Comparison of ENCODE assay signal across 18 mouse cellular contexts in genomic region chr4:130576247-130576931, GRCm38 (mm10). TPM values are rescaled to one million over a fixed set of nuclear protein-coding genes. Genes with fewer than 3 reads are reported as not detected.
DNase-seq lines count a peak whose midpoint lies in the region; ATAC-seq lines count a peak whose summit lies in the region.
"Had no signal": no experiment of that assay in that cellular context is flagged by ENCODE, and none has a peak within 500 bp of the region (broad histone marks: within the 10 kb centered on the region; RNA-seq: fewer than 3 reads in every experiment).

No protein-coding gene starts in this region.

- no peaks in the 10 kb centered on the region for H3K36me3 ChIP-seq in heart, embryonic 12.5 days
- H3K36me3 ChIP-seq in macrophage (ENCODE audit: inconsistent target), result no peaks in the 10 kb centered on the region
- H3K36me3 ChIP-seq: forebrain, embryonic 15.5 days; limb, embryonic 12.5 days; neural tube, embryonic 13.5 days; stomach, embryonic 15.5 days had no signal

- H3K4me3 ChIP-seq in heart, embryonic 12.5 days, result no peak overlapping the region
- H3K4me3 ChIP-seq in macrophage (ENCODE audit: inconsistent target), result no peak overlapping the region
- H3K4me3 ChIP-seq: forebrain, embryonic 15.5 days; layer of hippocampus, adult 2 months; left cerebral cortex, adult 2 months; limb, embryonic 12.5 days; neural tube, embryonic 13.5 days; stomach, embryonic 15.5 days had no signal

- no peaks in the 10 kb centered on the region for H3K79me2 ChIP-seq in macrophage (ENCODE audit: inconsistent target)

- peaks cover 28% of the 10 kb centered on the region for H3K4me1 ChIP-seq in heart, embryonic 12.5 days (replicated peaks)

- H3K9me3 ChIP-seq in heart, embryonic 12.5 days (replicated peaks), result no peaks in the 10 kb centered on the region
- H3K9me3 ChIP-seq: forebrain, embryonic 15.5 days; limb, embryonic 12.5 days; neural tube, embryonic 13.5 days; stomach, embryonic 15.5 days had no signal

- no peak for ATAC-seq in heart, embryonic 12.5 days (ENCODE audit: insufficient number of reproducible peaks, low FRiP score)
- ATAC-seq: forebrain, embryonic 15.5 days had no signal

- H3K27me3 ChIP-seq in heart, embryonic 12.5 days (replicated peaks), result 0 out of 2 replicates have a peak, but pooled peaks cover 6% of the 10 kb centered on the region
- H3K27me3 ChIP-seq: forebrain, embryonic 15.5 days; limb, embryonic 12.5 days had no signal

- 43% methylated on average over 13 of the region's 13 CpGs for WGBS in heart, embryonic 12.5 days
- 55% methylated on average over 13 of the region's 13 CpGs for WGBS in macrophage (ENCODE audit: missing documents)

- peak; percentile 25 for DNase-seq in heart, postnatal 4 days
- DNase-seq in ovary, adult 18-20 months (ENCODE audit: low spot score), result peak; percentile 18
- DNase-seq in ovary, postnatal 10 days (ENCODE audit: low spot score), result no peak
- DNase-seq in NIH3T3 (ENCODE audit: low read depth), result peak; percentile 74
- no peak for DNase-seq in cerebellum, adult 8-10 months
- DNase-seq in cerebellum, postnatal 14 days, result no peak
- DNase-seq: cerebellum, adult 2 months; kidney, adult 9 months; lung, postnatal 4 days had no signal

- H3K9ac ChIP-seq in heart, embryonic 12.5 days, result no peak overlapping the region
- H3K9ac ChIP-seq: forebrain, embryonic 15.5 days; limb, embryonic 12.5 days; neural tube, embryonic 13.5 days; stomach, embryonic 15.5 days had no signal

- no peak overlapping the region for H3K27ac ChIP-seq in heart, embryonic 12.5 days (ENCODE audit: poor library complexity, severe bottlenecking)
- peak overlapping the region; percentile 25 for H3K27ac ChIP-seq in macrophage
- H3K27ac ChIP-seq: forebrain, embryonic 15.5 days; layer of hippocampus, adult 2 months; left cerebral cortex, adult 2 months; limb, embryonic 12.5 days; neural tube, embryonic 13.5 days; stomach, embryonic 15.5 days had no signal

- no peak overlapping the region for H3K4me2 ChIP-seq in heart, embryonic 12.5 days
- H3K4me2 ChIP-seq: forebrain, embryonic 15.5 days; limb, embryonic 12.5 days; neural tube, embryonic 13.5 days; stomach, embryonic 15.5 days had no signal

RNA-seq across cellular contexts. Expression of gene Nkain1, which starts 2.4 kb away (rescaled TPM):
- total RNA-seq in heart, postnatal 4 days (2021), result 10 to 100 TPM; 11.2 to 15.2 TPM
- 1.1 and 1.3 TPM in 2 replicates for polyA plus RNA-seq in heart, embryonic 12.5 days (2016; fragmentation: Nextera tagmentation; extraction: Ambion mirVana)
- total RNA-seq in macrophage (2018; cell fraction: chromatin; rRNA removed), result 1 to 10 TPM in 12 of 26 experiments, under 1 TPM in 2, not detected in 12; 0.70 to 8.7 (median 2.5) TPM
- total RNA-seq in macrophage (2018; cell fraction: cytosol; rRNA removed), result 10 to 100 TPM in 5 of 26 experiments, 1 to 10 TPM in 20, under 1 TPM in 1; 0.99 to 13.6 (median 5.0) TPM
- 10 to 100 TPM in 1 of 26 experiments, 1 to 10 TPM in 17, under 1 TPM in 5, not detected in 3; 0.59 to 11.8 (median 1.8) TPM for total RNA-seq in macrophage (2018; cell fraction: nucleus; rRNA removed)
- 4.7 to 21.7 TPM (median 5.3 TPM) in 3 replicates for polyA plus RNA-seq in macrophage (2018)
- polyA plus RNA-seq: liver, embryonic 16.5 days had no signal

Comparison
In these comparisons a context has a peak if more than half of its experiments do, and no peak if none do; other contexts are left out.
1. DNase-seq: peak in heart, postnatal 4 days (single experiment), ovary, adult 18-20 months (single experiment) and NIH3T3 (single experiment); none in ovary, postnatal 10 days (single experiment), cerebellum, adult 8-10 months (single experiment) and cerebellum, postnatal 14 days (0 of 2).